Mouse (Mus musculus): ENCODE measurements around the gene Lce1j. TPM values are rescaled to one million over a fixed set of nuclear protein-coding genes. Genes with fewer than 3 reads are reported as not detected.

The Lce1j gene
- polyA plus RNA-seq (2012; rRNA removed; ENCODE audit: low replicate concordance) = not detected in 2 replicates

DNA sequence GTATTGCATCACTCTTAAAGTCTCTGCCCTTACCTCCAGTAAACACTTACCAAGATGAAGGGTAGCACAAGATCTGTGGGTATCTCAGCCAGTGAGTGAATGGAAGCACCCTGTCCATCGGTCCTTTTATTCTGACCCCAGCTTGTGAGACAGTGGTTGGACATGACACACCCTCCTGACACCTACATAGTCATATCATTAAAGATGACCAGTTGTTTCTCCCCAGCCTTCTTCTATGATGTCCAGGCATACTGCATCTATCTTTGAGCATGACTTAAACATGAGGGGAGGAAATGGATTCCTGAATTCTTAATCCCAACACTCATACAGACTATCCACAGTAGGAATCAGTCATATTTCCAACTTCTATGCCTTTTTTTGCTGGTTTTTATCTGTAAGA, at the start of gene Lce1j:
Lce1j (minus strand) TSS at position 101 of the 400 bp plus-strand sequence.

DNA sequence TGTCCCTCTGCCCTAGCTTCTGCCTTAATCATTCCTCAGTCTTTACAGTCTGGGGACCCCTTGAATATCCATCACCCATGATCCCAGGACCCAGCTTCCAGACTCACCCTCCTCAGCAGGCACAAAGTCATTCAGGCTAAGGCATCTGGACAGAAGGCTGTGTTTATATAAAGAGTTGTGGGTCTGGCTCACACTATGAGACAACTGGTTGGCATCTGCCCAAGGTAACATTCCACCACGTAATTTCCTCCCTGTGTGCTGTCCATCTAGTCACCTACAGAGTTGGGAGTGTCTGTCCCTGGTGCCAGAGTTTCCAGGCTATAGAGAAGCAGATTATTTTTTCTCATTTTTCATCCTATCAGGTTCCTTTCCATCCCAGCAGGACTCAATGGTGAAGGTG, 36.8 kb upstream of the Lce1j start, which contains the start of gene Kprp:
Kprp (minus strand) TSS at position 140 of the 400 bp plus-strand sequence.

GRCm38 (mm10) chr3:92807791-92808190, 17.5 kb upstream of the Lce1j start, which contains the start of gene Lce1k:
Lce1k (minus strand) TSS chr3:92807891.

DNA sequence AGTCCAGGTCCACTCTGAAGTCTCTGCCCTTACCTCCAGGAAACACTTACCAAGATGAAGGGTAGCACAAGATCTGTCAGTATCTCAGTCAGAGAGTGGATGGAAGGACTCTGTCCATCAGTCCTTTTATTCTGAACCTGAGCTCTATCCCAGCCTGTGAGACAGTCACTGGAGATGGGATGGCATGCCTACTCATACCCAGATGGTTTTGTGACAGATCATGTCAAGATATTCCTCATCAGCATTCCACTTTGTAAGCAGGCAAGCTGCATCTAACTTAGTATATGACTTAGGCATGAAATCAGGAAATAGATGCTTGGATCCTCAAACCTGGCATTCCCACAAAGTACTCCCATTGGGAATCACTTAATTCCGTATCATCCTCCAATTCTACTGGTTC, 11.5 kb downstream of the Lce1j start, which contains the start of gene Lce1i:
Lce1i (minus strand) TSS at position 101 of the 400 bp plus-strand sequence.

GRCm38 (mm10) chr3:92764965-92765364, 25.3 kb downstream of the Lce1j start, which contains the start of gene Lce1h:
Lce1h (minus strand) TSS chr3:92765065.

DNA sequence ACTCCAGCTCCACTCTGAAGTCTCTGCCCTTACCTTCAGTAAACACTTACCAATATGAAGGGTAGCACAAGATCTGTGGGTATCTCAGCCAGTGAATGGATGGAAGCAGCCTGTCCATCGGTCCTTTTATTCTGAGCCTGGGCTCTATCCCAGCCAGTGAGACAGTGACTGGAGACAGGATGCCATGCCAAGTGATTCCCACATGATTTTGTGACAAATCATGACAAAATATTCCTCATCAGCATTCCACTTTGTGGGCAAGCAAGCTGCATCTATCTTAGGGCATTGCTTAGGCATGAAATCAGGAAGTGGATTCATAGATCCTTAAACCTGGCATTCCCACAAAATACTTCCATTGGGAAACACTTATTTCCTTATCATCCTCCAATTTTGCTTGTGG, 38.1 kb downstream of the Lce1j start, which contains the start of gene Lce1g:
Lce1g (minus strand) TSS at position 101 of the 400 bp plus-strand sequence.

GRCm38 (mm10) chr3:92738996-92739395, 51.3 kb downstream of the Lce1j start, which contains the start of gene Gm38119:
Gm38119 (minus strand) TSS chr3:92739096.

Other genes with a start within 250 kb of the Lce1j start
- not detected in 2 replicates for gene Ivl, start 216.8 kb downstream of the Lce1j start, polyA plus RNA-seq (2012; rRNA removed; ENCODE audit: low replicate concordance)
- 0.26 TPM in 1 of 2 replicates, not detected in the other for gene Smcp, start 201.5 kb downstream of the Lce1j start, polyA plus RNA-seq (2012; rRNA removed; ENCODE audit: low replicate concordance)
- not detected in 2 replicates for gene 2210017I01Rik, start 183.0 kb downstream of the Lce1j start, polyA plus RNA-seq (2012; rRNA removed; ENCODE audit: low replicate concordance)
- not detected in 2 replicates for gene Lce6a, start 168.9 kb downstream of the Lce1j start, polyA plus RNA-seq (2012; rRNA removed; ENCODE audit: low replicate concordance)
- gene Lce1a1, start 142.2 kb downstream of the Lce1j start, polyA plus RNA-seq (2012; rRNA removed; ENCODE audit: low replicate concordance) = not detected in 2 replicates
- 0.19 TPM in 1 of 2 replicates, not detected in the other for gene Lce1b, start 133.6 kb downstream of the Lce1j start, polyA plus RNA-seq (2012; rRNA removed; ENCODE audit: low replicate concordance)
- not detected in 2 replicates for gene Lce1a2, start 120.2 kb downstream of the Lce1j start, polyA plus RNA-seq (2012; rRNA removed; ENCODE audit: low replicate concordance)
- 0.27 TPM in 1 of 2 replicates, not detected in the other for gene Lce1c, start 111.3 kb downstream of the Lce1j start, polyA plus RNA-seq (2012; rRNA removed; ENCODE audit: low replicate concordance)
- not detected in 2 replicates for gene Lce1d, start 103.3 kb downstream of the Lce1j start, polyA plus RNA-seq (2012; rRNA removed; ENCODE audit: low replicate concordance)
- not detected in 2 replicates for gene Lce1e, start 81.4 kb downstream of the Lce1j start, polyA plus RNA-seq (2012; rRNA removed; ENCODE audit: low replicate concordance)
- 0.21 TPM in 1 of 2 replicates, not detected in the other for gene Lce1f, start 70.2 kb downstream of the Lce1j start, polyA plus RNA-seq (2012; rRNA removed; ENCODE audit: low replicate concordance)
- not detected in 2 replicates for gene Gm38119, start 51.4 kb downstream of the Lce1j start, polyA plus RNA-seq (2012; rRNA removed; ENCODE audit: low replicate concordance)
- not detected in 2 replicates for gene Lce1g, start 38.2 kb downstream of the Lce1j start, polyA plus RNA-seq (2012; rRNA removed; ENCODE audit: low replicate concordance)
- not detected in 2 replicates for gene Lce1h, start 25.4 kb downstream of the Lce1j start, polyA plus RNA-seq (2012; rRNA removed; ENCODE audit: low replicate concordance)
- gene Lce1i, start 11.6 kb downstream of the Lce1j start, polyA plus RNA-seq (2012; rRNA removed; ENCODE audit: low replicate concordance) = not detected in 2 replicates
- not detected in 2 replicates for gene Lce1k, start 17.4 kb upstream of the Lce1j start, polyA plus RNA-seq (2012; rRNA removed; ENCODE audit: low replicate concordance)
- gene Kprp, start 36.7 kb upstream of the Lce1j start, polyA plus RNA-seq (2012; rRNA removed; ENCODE audit: low replicate concordance) = not detected in 2 replicates
- gene Lce1l, start 60.8 kb upstream of the Lce1j start, polyA plus RNA-seq (2012; rRNA removed; ENCODE audit: low replicate concordance) = not detected in 2 replicates
- gene 2310050C09Rik, start 79.7 kb upstream of the Lce1j start, polyA plus RNA-seq (2012; rRNA removed; ENCODE audit: low replicate concordance) = not detected in 2 replicates
- gene Lce3a, start 135.7 kb upstream of the Lce1j start, polyA plus RNA-seq (2012; rRNA removed; ENCODE audit: low replicate concordance) = not detected in 2 replicates
- gene Lce3b, start 142.5 kb upstream of the Lce1j start, polyA plus RNA-seq (2012; rRNA removed; ENCODE audit: low replicate concordance) = not detected in 2 replicates
- gene Lce3c, start 154.0 kb upstream of the Lce1j start, polyA plus RNA-seq (2012; rRNA removed; ENCODE audit: low replicate concordance) = not detected in 2 replicates
- not detected in 2 replicates for gene Lce3d, start 166.9 kb upstream of the Lce1j start, polyA plus RNA-seq (2012; rRNA removed; ENCODE audit: low replicate concordance)
- not detected in 2 replicates for gene Lce3e, start 176.5 kb upstream of the Lce1j start, polyA plus RNA-seq (2012; rRNA removed; ENCODE audit: low replicate concordance)
- gene Lce3f, start 201.7 kb upstream of the Lce1j start, polyA plus RNA-seq (2012; rRNA removed; ENCODE audit: low replicate concordance) = not detected in 2 replicates
- gene Crct1, start 225.2 kb upstream of the Lce1j start, polyA plus RNA-seq (2012; rRNA removed; ENCODE audit: low replicate concordance) = 0.17 TPM in 1 of 2 replicates, not detected in the other
- gene Lce1m, start 228.5 kb upstream of the Lce1j start, polyA plus RNA-seq (2012; rRNA removed; ENCODE audit: low replicate concordance) = not detected in 2 replicates

Measured in duodenum, adult 2 months (tissue).